18 mouse cellular contexts compared by ENCODE assay signal in the genomic region with DNA sequence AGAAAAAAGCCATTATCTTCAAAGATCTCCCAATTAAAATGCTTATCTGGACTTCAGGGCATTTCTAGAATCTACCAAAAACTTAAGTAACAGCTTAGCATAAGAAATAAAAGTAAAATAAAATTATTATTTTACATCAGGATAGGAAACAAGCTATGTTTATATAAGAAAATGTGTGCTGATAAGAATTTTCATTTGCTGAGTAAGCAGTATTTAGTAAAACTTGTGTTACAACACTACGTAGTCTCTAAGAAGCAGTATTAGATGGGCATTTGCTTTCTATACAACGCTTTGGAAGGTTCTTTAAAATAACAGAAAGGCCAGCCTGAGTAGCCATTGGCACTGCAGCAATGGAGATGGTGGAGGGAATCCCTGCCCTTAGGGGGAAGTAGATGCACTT.
"Had no signal": no experiment of that assay in that cellular context is flagged by ENCODE, and none has a peak within 500 bp of the region (broad histone marks: within the 10 kb centered on the region; RNA-seq: fewer than 3 reads in every experiment).

No protein-coding gene starts in this region.

- H3K27me3 ChIP-seq: kidney, embryonic 15.5 days; limb, embryonic 12.5 days; limb, embryonic 15.5 days; megakaryocyte, embryonic 14.5 days had no signal

- H3K36me3 ChIP-seq: limb, embryonic 12.5 days; limb, embryonic 15.5 days had no signal

- H3K4me2 ChIP-seq: kidney, embryonic 15.5 days; limb, embryonic 12.5 days; limb, embryonic 15.5 days; lung, embryonic 14.5 days; midbrain, embryonic 11.5 days had no signal

- H3K4me1 ChIP-seq: limb, embryonic 15.5 days had no signal

- DNase-seq: kidney, adult 11 months; kidney, adult 8-10 months; kidney, postnatal 10 days; kidney, postnatal 36 days; left cerebral cortex, postnatal 4 days; lung, embryonic 14.5 days; right cerebral cortex, postnatal 14 days; right cerebral cortex, postnatal 4 days; thymus, adult 2 months; thymus, postnatal 14 days; thymus, postnatal 4 days had no signal

- H3K27ac ChIP-seq: kidney, embryonic 15.5 days; limb, embryonic 12.5 days; limb, embryonic 15.5 days; stomach, postnatal 0 days had no signal

- ATAC-seq: lung, postnatal 0 days had no signal

- H3K4me3 ChIP-seq: kidney, embryonic 15.5 days; limb, embryonic 12.5 days; limb, embryonic 15.5 days; megakaryocyte, embryonic 14.5 days had no signal

- H3K9me3 ChIP-seq: kidney, embryonic 15.5 days; limb, embryonic 12.5 days; limb, embryonic 15.5 days; megakaryocyte, embryonic 14.5 days had no signal

- H3K9ac ChIP-seq: kidney, embryonic 15.5 days; limb, embryonic 12.5 days; limb, embryonic 15.5 days; lung, embryonic 14.5 days had no signal
